Comparison of ENCODE assay signal across 1 mouse cellular context in the genomic region with DNA sequence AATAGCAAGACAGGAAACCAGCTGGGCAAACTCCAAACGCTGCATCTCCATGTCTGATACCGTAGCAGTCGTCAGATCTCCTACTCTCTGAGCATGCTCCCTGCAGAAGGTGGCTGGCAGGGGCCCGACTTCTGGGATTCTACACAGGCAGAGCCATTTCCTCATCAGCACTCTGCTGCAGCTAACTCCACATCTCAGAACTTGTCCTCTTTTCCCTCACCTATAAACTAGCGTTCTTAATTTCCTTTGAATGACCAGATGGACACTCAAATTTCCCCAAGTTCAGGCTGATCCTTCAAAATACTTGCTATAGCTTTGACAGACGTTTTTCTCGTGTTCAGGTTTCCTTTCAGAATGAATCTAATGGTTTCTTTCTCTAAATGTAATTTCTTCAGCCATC.
TF ChIP-seq lines count a peak whose summit lies in the region.

No protein-coding gene starts in this region.

TF ChIP-seq in CH12.LX, 34 proteins besides CTCF, POLR2A, EP300 and RAD21 (continued from another document):
- TF ChIP-seq USF2 (conservative IDR thresholded peaks at IDR 0.05; ENCODE audit: low read depth, low read length) = no peak
- no peak for TF ChIP-seq JUN (IDR thresholded peaks at IDR 0.05; ENCODE audit: insufficient read depth, low read depth, low read length)
- no peak for TF ChIP-seq POLR2AphosphoS2 (IDR thresholded peaks at IDR 0.05; ENCODE audit: low read depth, low read length)
- no peak for TF ChIP-seq ZKSCAN1 (IDR thresholded peaks at IDR 0.05; ENCODE audit: borderline replicate concordance, low read depth, low read length)
- TF ChIP-seq ZC3H11A (IDR thresholded peaks at IDR 0.05; ENCODE audit: low read depth, low read length) = no peak
- TF ChIP-seq PAX5 (IDR thresholded peaks at IDR 0.05; ENCODE audit: low read length) = no peak
- peak; percentile 80 for TF ChIP-seq NRF1 (IDR thresholded peaks at IDR 0.05; ENCODE audit: low read depth, low read length)
- no peak for TF ChIP-seq ZNF384 (IDR thresholded peaks at IDR 0.05; ENCODE audit: low read depth, low read length)
- TF ChIP-seq MAX (IDR thresholded peaks at IDR 0.05; ENCODE audit: low read length) = no peak; the same call in 1 of the 2 replicates
- TF ChIP-seq CHD1 (IDR thresholded peaks at IDR 0.05; ENCODE audit: low read depth, low read length) = no peak
- TF ChIP-seq SMC3 (IDR thresholded peaks at IDR 0.05; ENCODE audit: low read depth, low read length) = no peak
- TF ChIP-seq MEF2A (IDR thresholded peaks at IDR 0.05; ENCODE audit: borderline replicate concordance, low read depth, low read length) = no peak
- TF ChIP-seq MAZ (IDR thresholded peaks at IDR 0.05; ENCODE audit: low read depth, low read length) = no peak
- no peak; the same call in 1 of the 2 replicates for TF ChIP-seq MYC (IDR thresholded peaks at IDR 0.05; ENCODE audit: low read depth, low read length)
- no peak for TF ChIP-seq ZMIZ1 (IDR thresholded peaks at IDR 0.05; ENCODE audit: low read depth, low read length)
- TF ChIP-seq TBP (conservative IDR thresholded peaks at IDR 0.05; ENCODE audit: low read depth, low read length) = 0 out of 2 replicates have a peak, but pooled peaks have one; percentile 13
- no peak for TF ChIP-seq ETS1 (conservative IDR thresholded peaks at IDR 0.05; ENCODE audit: low read depth, low read length)
- TF ChIP-seq IRF4 (IDR thresholded peaks at IDR 0.05; ENCODE audit: low read depth, low read length) = no peak
- no peak for TF ChIP-seq TCF12 (IDR thresholded peaks at IDR 0.05; ENCODE audit: low read depth, low read length)
- 0 out of 2 replicates have a peak, but pooled peaks have one; percentile 24 for TF ChIP-seq NELFE (IDR thresholded peaks at IDR 0.05; ENCODE audit: low read depth, low read length)
- TF ChIP-seq USF1 (IDR thresholded peaks at IDR 0.05; ENCODE audit: low read depth, low read length) = no peak
